Mouse (Mus musculus) embryonic fibroblast, embryonic 13.5 days (primary cell): Measurements from ENCODE around the gene Chrnb4.

Experiments used
- CTCF ChIP-seq: IDR thresholded peaks from 2 replicates; pipeline ENCODE4 v1.5.1; 2011; ENCODE audit warnings: mild to moderate bottlenecking, control low read depth, low read length, moderate library complexity, borderline replicate concordance; ENCODE audit not compliant: insufficient read depth
- POLR2A ChIP-seq: IDR thresholded peaks from 2 replicates; pipeline ENCODE4 v1.6.1; 2011; ENCODE audit warnings: low read depth, mild to moderate bottlenecking, control low read depth, low read length, moderate library complexity

DNA sequence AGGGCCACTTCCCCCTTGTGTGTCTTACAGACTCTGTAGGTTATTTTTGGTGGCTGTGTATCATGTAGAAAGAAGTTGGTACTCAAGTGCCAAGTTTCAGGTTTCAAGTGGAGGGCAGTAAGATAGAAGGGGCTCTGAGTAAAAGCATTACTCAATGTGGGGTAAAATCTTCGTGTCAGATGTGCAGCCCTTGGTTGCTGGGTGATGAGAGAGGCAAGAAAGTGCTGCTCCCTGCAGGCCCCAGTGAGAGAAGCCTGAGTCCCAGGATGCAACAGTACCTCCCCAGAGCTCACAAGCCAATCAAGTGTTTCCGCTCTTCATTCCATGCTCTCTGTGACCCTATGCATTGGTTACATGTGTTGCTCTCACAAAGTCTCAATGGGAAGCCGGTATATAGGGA lies 47.5 kb upstream of the Chrnb4 start:
- no peak for TF ChIP-seq CTCF
- TF ChIP-seq POLR2A, result no peak
